Mouse (Mus musculus): ENCODE data around the gene Carns1. TPM values are rescaled to one million over a fixed set of nuclear protein-coding genes. Genes with fewer than 3 reads are reported as not detected.

Carns1 gene
- total and polyA plus RNA-seq, 3 experiments: 0.63 to 0.81 TPM; not detected in 1

DNA sequence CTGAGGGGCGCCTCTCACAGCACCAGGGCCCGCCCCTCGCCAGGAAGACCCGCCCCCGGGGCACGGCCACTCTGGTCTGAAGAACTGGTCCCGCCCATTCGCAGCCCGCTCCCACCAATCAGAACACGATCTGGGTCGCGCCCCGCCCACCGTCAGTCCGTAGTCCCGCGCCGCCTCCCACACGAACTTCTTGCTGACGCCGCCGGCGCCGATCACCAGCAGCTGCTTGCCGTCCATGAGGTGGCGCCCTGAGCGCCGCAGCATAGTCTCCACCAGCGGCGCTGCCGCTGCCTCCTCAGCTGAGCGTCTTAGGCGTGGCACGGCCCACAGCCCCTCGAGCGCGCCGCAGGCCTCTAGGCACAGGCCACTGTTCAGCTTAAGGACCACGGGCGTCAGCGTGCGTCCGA is 5.9 kb downstream of the Carns1 start:
- TF ChIP-seq UBTF (IDR thresholded peaks at IDR 0.05; ENCODE audit: borderline replicate concordance, insufficient read depth, low read depth, low read length) (no peak), MXI1 (IDR thresholded peaks at IDR 0.05; ENCODE audit: low read depth, low read length) (peak; percentile 89), NRF1 (IDR thresholded peaks at IDR 0.05; ENCODE audit: insufficient read depth, low read depth, low read length, poor library complexity, severe bottlenecking) (peak; percentile 48; the same call in 1 of the 2 replicates), TCF12 (IDR thresholded peaks at IDR 0.05; ENCODE audit: low read depth, low read length) (peak; percentile 36; the same call in 1 of the 2 replicates), ZMIZ1 (IDR thresholded peaks at IDR 0.05; ENCODE audit: low read depth, low read length) (peak; percentile 89), NELFE (IDR thresholded peaks at IDR 0.05; ENCODE audit: low read depth, low read length) (peak; percentile 83), RAD21 (IDR thresholded peaks at IDR 0.05; ENCODE audit: low read depth, low read length) (peak; percentile 45), ELF1 (IDR thresholded peaks at IDR 0.05; ENCODE audit: low read depth, low read length) (peak; percentile 44; the same call in 1 of the 2 replicates), EP300 (IDR thresholded peaks at IDR 0.05; ENCODE audit: low read depth in 1 of 2, low read length in 2 of 2) (no peak), SMC3 (IDR thresholded peaks at IDR 0.05; ENCODE audit: low read depth, low read length) (peak; percentile 81), ZC3H11A (IDR thresholded peaks at IDR 0.05; ENCODE audit: low read depth, low read length) (peak; percentile 45; the same call in 1 of the 2 replicates), MYC (IDR thresholded peaks at IDR 0.05; ENCODE audit: low read depth, low read length) (peak; percentile 72; the same call in 1 of the 2 replicates), HCFC1 (IDR thresholded peaks at IDR 0.05; ENCODE audit: low read depth, low read length) (peak; percentile 72), MAZ (IDR thresholded peaks at IDR 0.05; ENCODE audit: low read depth, low read length) (peak; percentile 56; the same call in 1 of the 2 replicates), USF2 (IDR thresholded peaks at IDR 0.05; ENCODE audit: borderline replicate concordance in 1 of 2, insufficient read depth in 1 of 2, low read depth in 1 of 2, low read length in 2 of 2) (no peak), ZNF384 (IDR thresholded peaks at IDR 0.05; ENCODE audit: low read depth, low read length) (no peak), POLR2AphosphoS2 (IDR thresholded peaks at IDR 0.05; ENCODE audit: low read length) (peak; percentile 61; the same call in 1 of the 2 replicates), CHD1 (IDR thresholded peaks at IDR 0.05; ENCODE audit: low read depth, low read length) (no peak), MYB (IDR thresholded peaks at IDR 0.05; ENCODE audit: low read depth, low read length) (no peak), MAX (IDR thresholded peaks at IDR 0.05; ENCODE audit: low read length) (peak; percentile 81), ZKSCAN1 (IDR thresholded peaks at IDR 0.05; ENCODE audit: low read depth, low read length) (no peak), CTCF (IDR thresholded peaks at IDR 0.05 in 2 of 3, conservative IDR thresholded peaks at IDR 0.05 in 1 of 3; ENCODE audit: control insufficient read depth in 1 of 3, insufficient read depth in 1 of 3, low read depth in 2 of 3, low read length in 3 of 3, poor library complexity in 1 of 3, severe bottlenecking in 1 of 3) (peak; percentile 38 to 95 (median 88); a peak in 5 of 6 replicates), ETS1 (IDR thresholded peaks at IDR 0.05; ENCODE audit: low read depth, low read length) (peak; percentile 62; the same call in 1 of the 2 replicates), E2F4 (IDR thresholded peaks at IDR 0.05; ENCODE audit: borderline replicate concordance, low read depth, low read length) (no peak), KAT2A (conservative IDR thresholded peaks at IDR 0.05; ENCODE audit: low read depth, low read length) (no peak), CHD2 (IDR thresholded peaks at IDR 0.05; ENCODE audit: low read length) (no peak), TBP (IDR thresholded peaks at IDR 0.05; ENCODE audit: low read depth, low read length) (peak; percentile 48; the same call in 1 of the 2 replicates), SIN3A (IDR thresholded peaks at IDR 0.05; ENCODE audit: low read length) (peak; percentile 83), POLR2AphosphoS5 (IDR thresholded peaks at IDR 0.05; ENCODE audit: borderline replicate concordance, low read depth, low read length) (no peak), POLR2A (IDR thresholded peaks at IDR 0.05; ENCODE audit: control insufficient read depth in 1 of 2, insufficient read depth in 1 of 2, low read depth in 1 of 2, low read length in 2 of 2, poor library complexity in 1 of 2) (peak; percentile 70 to 88)
- peak; percentile 98 for DNase-seq (ENCODE audit: low read depth, low spot score)
- H3K9ac ChIP-seq (ENCODE audit: control insufficient read depth, low read depth, low read length, poor library complexity, severe bottlenecking): peak overlapping the region; percentile 89
- no peaks in the 10 kb centered on the region for H3K27me3 ChIP-seq (ENCODE audit: control insufficient read depth in 1 of 2, insufficient read depth in 2 of 2, low read length in 2 of 2)
- no peaks in the 10 kb centered on the region for H3K9me3 ChIP-seq (replicated peaks; ENCODE audit: insufficient read depth, low read length)
- peak overlapping the region; percentile 71 to 85 for H3K4me3 ChIP-seq (ENCODE audit: control insufficient read depth in 1 of 2, insufficient read depth in 1 of 2, low read depth in 2 of 2, low read length in 2 of 2)
- H3K4me1 ChIP-seq (ENCODE audit: control insufficient read depth in 1 of 2, insufficient read depth in 2 of 2, low read length in 2 of 2): peaks cover 0 to 8% of the 10 kb centered on the region in 2 experiments; a peak in 3 of 4 replicates
- peaks cover 0 to 4% of the 10 kb centered on the region in 2 experiments; a peak in 2 of 4 replicates for H3K36me3 ChIP-seq (ENCODE audit: control insufficient read depth in 1 of 2, insufficient read depth in 2 of 2, low read length in 2 of 2)
- H3K79me2 ChIP-seq (ENCODE audit: control insufficient read depth, insufficient read depth, low read length, poor library complexity): no peaks in the 10 kb centered on the region; the same call in 1 of the 2 replicates
- peak overlapping the region; percentile 39 for H3K27ac ChIP-seq (ENCODE audit: control insufficient read depth, low read depth, low read length)

Measured in MEL (cell line).